Mouse (Mus musculus): ENCODE measurements around the gene Ccdc74a. TPM values are rescaled to one million over a fixed set of nuclear protein-coding genes. Genes with fewer than 3 reads are reported as not detected.

Ccdc74a gene
- polyA plus RNA-seq, 1 experiment, result 2.7 TPM

GRCm38 (mm10) chr16:17647156-17647555 is 886 bp downstream of the Ccdc74a start:
- no peak overlapping the region for H3K27ac ChIP-seq (ENCODE audit: insufficient read depth, low read length)
- TF ChIP-seq EP300 (IDR thresholded peaks at IDR 0.05; ENCODE audit: insufficient read depth, low read depth, low read length) (no peak), POLR2A (IDR thresholded peaks at IDR 0.05; ENCODE audit: insufficient read depth, low read length) (no peak), CTCF (IDR thresholded peaks at IDR 0.05; ENCODE audit: low read depth, low read length) (no peak)
- H3K9me3 ChIP-seq (replicated peaks; ENCODE audit: control insufficient read depth, insufficient read depth, low read length, poor library complexity, severe bottlenecking), result no peaks in the 10 kb centered on the region
- no peak overlapping the region for H3K4me3 ChIP-seq (ENCODE audit: low read depth, low read length)
- H3K36me3 ChIP-seq (ENCODE audit: control insufficient read depth, insufficient read depth, low read length, poor library complexity, severe bottlenecking), result no peaks in the 10 kb centered on the region; the same call in 1 of the 2 replicates
- no peaks in the 10 kb centered on the region for H3K4me1 ChIP-seq (ENCODE audit: control insufficient read depth, insufficient read depth, low read length)
- H3K27me3 ChIP-seq (ENCODE audit: control insufficient read depth, insufficient read depth, low read length, poor library complexity, severe bottlenecking), result no peaks in the 10 kb centered on the region
- H3K9ac ChIP-seq (ENCODE audit: low read depth, poor library complexity, severe bottlenecking), result no peak overlapping the region

GRCm38 (mm10) chr16:17647566-17648340 is 1.5 kb downstream of the Ccdc74a start:
- no peak for TF ChIP-seq CTCF (IDR thresholded peaks at IDR 0.05; ENCODE audit: low read depth, low read length)
- TF ChIP-seq EP300 (IDR thresholded peaks at IDR 0.05; ENCODE audit: insufficient read depth, low read depth, low read length), result no peak
- TF ChIP-seq POLR2A (IDR thresholded peaks at IDR 0.05; ENCODE audit: insufficient read depth, low read length), result no peak
- H3K27me3 ChIP-seq (ENCODE audit: control insufficient read depth, insufficient read depth, low read length, poor library complexity, severe bottlenecking), result no peaks in the 10 kb centered on the region
- H3K4me3 ChIP-seq (ENCODE audit: low read depth, low read length), result no peak overlapping the region
- H3K9ac ChIP-seq (ENCODE audit: low read depth, poor library complexity, severe bottlenecking), result no peak overlapping the region
- no peaks in the 10 kb centered on the region for H3K9me3 ChIP-seq (replicated peaks; ENCODE audit: control insufficient read depth, insufficient read depth, low read length, poor library complexity, severe bottlenecking)
- no peak overlapping the region for H3K27ac ChIP-seq (ENCODE audit: insufficient read depth, low read length)
- H3K36me3 ChIP-seq (ENCODE audit: control insufficient read depth, insufficient read depth, low read length, poor library complexity, severe bottlenecking), result no peaks in the 10 kb centered on the region; the same call in 1 of the 2 replicates
- H3K4me1 ChIP-seq (ENCODE audit: control insufficient read depth, insufficient read depth, low read length), result no peaks in the 10 kb centered on the region

GRCm38 (mm10) chr16:17649925-17650605 is 3.8 kb downstream of the Ccdc74a start:
- no peak for TF ChIP-seq CTCF (IDR thresholded peaks at IDR 0.05; ENCODE audit: low read depth, low read length)
- no peak for TF ChIP-seq POLR2A (IDR thresholded peaks at IDR 0.05; ENCODE audit: insufficient read depth, low read length)
- TF ChIP-seq EP300 (IDR thresholded peaks at IDR 0.05; ENCODE audit: insufficient read depth, low read depth, low read length), result no peak
- H3K36me3 ChIP-seq (ENCODE audit: control insufficient read depth, insufficient read depth, low read length, poor library complexity, severe bottlenecking), result no peaks in the 10 kb centered on the region; the same call in 1 of the 2 replicates
- no peak overlapping the region for H3K4me3 ChIP-seq (ENCODE audit: low read depth, low read length)
- no peaks in the 10 kb centered on the region for H3K4me1 ChIP-seq (ENCODE audit: control insufficient read depth, insufficient read depth, low read length)
- H3K27ac ChIP-seq (ENCODE audit: insufficient read depth, low read length), result no peak overlapping the region
- H3K27me3 ChIP-seq (ENCODE audit: control insufficient read depth, insufficient read depth, low read length, poor library complexity, severe bottlenecking), result no peaks in the 10 kb centered on the region
- no peak overlapping the region for H3K9ac ChIP-seq (ENCODE audit: low read depth, poor library complexity, severe bottlenecking)
- H3K9me3 ChIP-seq (replicated peaks; ENCODE audit: control insufficient read depth, insufficient read depth, low read length, poor library complexity, severe bottlenecking), result no peaks in the 10 kb centered on the region

- Histone ChIP-seq H3K9me3 (replicated peaks; ENCODE audit: control insufficient read depth, insufficient read depth, low read length, poor library complexity, severe bottlenecking) (no peaks in the 10 kb centered on the region), H3K27ac (ENCODE audit: insufficient read depth, low read length) (no peak overlapping the region), H3K27me3 (ENCODE audit: control insufficient read depth, insufficient read depth, low read length, poor library complexity, severe bottlenecking) (no peaks in the 10 kb centered on the region), H3K9ac (ENCODE audit: low read depth, poor library complexity, severe bottlenecking) (no peak overlapping the region), H3K4me1 (ENCODE audit: control insufficient read depth, insufficient read depth, low read length) (no peaks in the 10 kb centered on the region), H3K36me3 (ENCODE audit: control insufficient read depth, insufficient read depth, low read length, poor library complexity, severe bottlenecking) (no peaks in the 10 kb centered on the region; the same call in 1 of the 2 replicates), H3K4me3 (ENCODE audit: low read depth, low read length) (no peak overlapping the region)
- TF ChIP-seq EP300 (IDR thresholded peaks at IDR 0.05; ENCODE audit: insufficient read depth, low read depth, low read length), result no peak
- no peak for TF ChIP-seq POLR2A (IDR thresholded peaks at IDR 0.05; ENCODE audit: insufficient read depth, low read length)
- no peak for TF ChIP-seq CTCF (IDR thresholded peaks at IDR 0.05; ENCODE audit: low read depth, low read length)
Measured at GRCm38 (mm10) chr16:17650711-17651110, 4.4 kb downstream of the Ccdc74a start.

- Histone ChIP-seq H3K9me3 (replicated peaks; ENCODE audit: control insufficient read depth, insufficient read depth, low read length, poor library complexity, severe bottlenecking) (no peaks in the 10 kb centered on the region), H3K27ac (ENCODE audit: insufficient read depth, low read length) (no peak overlapping the region), H3K27me3 (ENCODE audit: control insufficient read depth, insufficient read depth, low read length, poor library complexity, severe bottlenecking) (no peaks in the 10 kb centered on the region), H3K9ac (ENCODE audit: low read depth, poor library complexity, severe bottlenecking) (no peak overlapping the region), H3K4me1 (ENCODE audit: control insufficient read depth, insufficient read depth, low read length) (no peaks in the 10 kb centered on the region), H3K36me3 (ENCODE audit: control insufficient read depth, insufficient read depth, low read length, poor library complexity, severe bottlenecking) (no peaks in the 10 kb centered on the region; the same call in 1 of the 2 replicates), H3K4me3 (ENCODE audit: low read depth, low read length) (no peak overlapping the region)
- TF ChIP-seq POLR2A (IDR thresholded peaks at IDR 0.05; ENCODE audit: insufficient read depth, low read length) (no peak), EP300 (IDR thresholded peaks at IDR 0.05; ENCODE audit: insufficient read depth, low read depth, low read length) (no peak), CTCF (IDR thresholded peaks at IDR 0.05; ENCODE audit: low read depth, low read length) (no peak)
Measured at GRCm38 (mm10) chr16:17652607-17653006, 6.3 kb downstream of the Ccdc74a start.

- Histone ChIP-seq H3K27me3 (ENCODE audit: control insufficient read depth, insufficient read depth, low read length, poor library complexity, severe bottlenecking) (no peaks in the 10 kb centered on the region), H3K4me1 (ENCODE audit: control insufficient read depth, insufficient read depth, low read length) (no peaks in the 10 kb centered on the region), H3K27ac (ENCODE audit: insufficient read depth, low read length) (no peak overlapping the region), H3K9me3 (replicated peaks; ENCODE audit: control insufficient read depth, insufficient read depth, low read length, poor library complexity, severe bottlenecking) (no peaks in the 10 kb centered on the region), H3K4me3 (ENCODE audit: low read depth, low read length) (no peak overlapping the region), H3K36me3 (ENCODE audit: control insufficient read depth, insufficient read depth, low read length, poor library complexity, severe bottlenecking) (no peaks in the 10 kb centered on the region; the same call in 1 of the 2 replicates), H3K9ac (ENCODE audit: low read depth, poor library complexity, severe bottlenecking) (no peak overlapping the region)
- TF ChIP-seq POLR2A (IDR thresholded peaks at IDR 0.05; ENCODE audit: insufficient read depth, low read length) (no peak), CTCF (IDR thresholded peaks at IDR 0.05; ENCODE audit: low read depth, low read length) (no peak), EP300 (IDR thresholded peaks at IDR 0.05; ENCODE audit: insufficient read depth, low read depth, low read length) (no peak)
Measured at GRCm38 (mm10) chr16:17653601-17654000, 7.3 kb downstream of the Ccdc74a start.
